Mouse (Mus musculus): ENCODE results near the gene Tnfrsf19.

The Tnfrsf19 gene

GRCm38 (mm10) chr14:60957611-60958157 lies 88.6 kb downstream of the Tnfrsf19 start:
- DNase-seq: no peak

GRCm38 (mm10) chr14:60937481-60938039 lies 108.7 kb downstream of the Tnfrsf19 start:
- DNase-seq: no peak

- no peak for DNase-seq
These were observed 110.6 kb downstream of the Tnfrsf19 start for GRCm38 (mm10) chr14:60935705-60936104.

GRCm38 (mm10) chr14:60926011-60926410 lies 120.3 kb downstream of the Tnfrsf19 start:
- no peak for DNase-seq

GRCm38 (mm10) chr14:60916661-60917060 lies 129.6 kb downstream of the Tnfrsf19 start:
- DNase-seq: no peak

Measured in right cerebral cortex, postnatal 14 days (tissue).